Mouse (Mus musculus) adrenal gland, postnatal 25 days (tissue): ENCODE measurements around the gene Spata1. TPM values are rescaled to one million over a fixed set of nuclear protein-coding genes. Genes with fewer than 3 reads are reported as not detected.

Source experiments
- DNase-seq: peaks from one replicate; pipeline ENCODE4 v3.0.0; 2021; ENCODE audit warnings: mixed read lengths
- total RNA-seq: library from RNA; stranded (reverse); gene quantifications from 2 replicates; pipeline ENCODE4 v1.2.3, GENCODE M21; 2021

Spata1 gene
- total RNA-seq, 1 experiment from 2014 or later: 3.9 TPM

GRCm38 (mm10) chr3:146419992-146420537, 79.5 kb downstream of the Spata1 start:
- no peak for DNase-seq

GRCm38 (mm10) chr3:146419534-146419933, 80.0 kb downstream of the Spata1 start:
- DNase-seq: no peak

- no peak for DNase-seq
Measured at GRCm38 (mm10) chr3:146418901-146419300, 80.7 kb downstream of the Spata1 start.

GRCm38 (mm10) chr3:146417873-146418272, 81.7 kb downstream of the Spata1 start:
- no peak for DNase-seq

- no peak for DNase-seq
Measured at GRCm38 (mm10) chr3:146414555-146414954, 85.0 kb downstream of the Spata1 start.

- no peak for DNase-seq
Measured at GRCm38 (mm10) chr3:146413992-146414391, 85.6 kb downstream of the Spata1 start.

- DNase-seq: no peak
Measured at GRCm38 (mm10) chr3:146413016-146413415, 86.5 kb downstream of the Spata1 start.

GRCm38 (mm10) chr3:146412480-146412879, 87.1 kb downstream of the Spata1 start:
- no peak for DNase-seq

GRCm38 (mm10) chr3:146412008-146412407, 87.5 kb downstream of the Spata1 start:
- DNase-seq: no peak

- DNase-seq: no peak
Measured at GRCm38 (mm10) chr3:146410114-146410513, 89.4 kb downstream of the Spata1 start.

Other genes with a start within 250 kb of the Spata1 start
- 7.5 and 11.6 TPM in 2 replicates for gene Ssx2ip, start 95.1 kb downstream of the Spata1 start, total RNA-seq
- gene Ctbs, start 50.0 kb downstream of the Spata1 start, total RNA-seq: 11.9 and 16.2 TPM in 2 replicates
- 261 and 291 TPM in 2 replicates for gene Gng5, start 54 bp upstream of the Spata1 start, total RNA-seq
- gene Rpf1, start 21.7 kb upstream of the Spata1 start, total RNA-seq: 36.3 and 42.2 TPM in 2 replicates
- 13.0 TPM in 1 of 2 replicates, not detected in the other for gene Uox, start 70.7 kb upstream of the Spata1 start, total RNA-seq
- gene Dnase2b, start 115.8 kb upstream of the Spata1 start, total RNA-seq: 0.33 TPM in 1 of 2 replicates, not detected in the other
- 0.33 TPM in 1 of 2 replicates, not detected in the other for gene 4930503B20Rik, start 151.6 kb upstream of the Spata1 start, total RNA-seq
- 0.82 TPM in 1 of 2 replicates, not detected in the other for gene Samd13, start 185.8 kb upstream of the Spata1 start, total RNA-seq